Mouse (Mus musculus): Measurements from ENCODE around the gene C1ql2.

- no peak for TF ChIP-seq CTCF (IDR thresholded peaks at IDR 0.05)
- TF ChIP-seq EP300 (IDR thresholded peaks at IDR 0.05), result no peak
Measured at GRCm38 (mm10) chr1:120341172-120341675, 842 bp downstream of the C1ql2 start.
